Mouse (Mus musculus) heart, postnatal 36 days (tissue): ENCODE measurements around the gene Kcnn1. TPM values are rescaled to one million over a fixed set of nuclear protein-coding genes. Genes with fewer than 3 reads are reported as not detected.

Experiments
- DNase-seq, 2 experiments: peaks; one replicate each; pipeline ENCODE4 v3.0.0; 2021 to 2022
- intact Hi-C: fragments of 180-260 bp; cut with DNase I; formaldehyde crosslinking; loops from one replicate; pipeline ENCODE4 v1.15.1; 2025
- total RNA-seq, 2 experiments: library from RNA; stranded (reverse); gene quantifications; 2 replicates each; pipeline ENCODE4 v1.2.3; 2021

Gene Kcnn1
- total RNA-seq, 2 experiments from 2014 or later: 10.4 to 13.6 TPM

- no peak for DNase-seq
- intact Hi-C loops: no loop called here
Observed at GRCm38 (mm10) chr8:70845108-70845507, 17.9 kb downstream of the Kcnn1 start.

- peak; percentile 89 to 93 for DNase-seq
- intact Hi-C loops: loop anchor here (1.0 to 5.0 kb wide), 3 partner anchors 25 to 126 kb away; partner anchors contain the start of gene Gm3336
Observed at GRCm38 (mm10) chr8:70844523-70844922, 18.5 kb downstream of the Kcnn1 start.

DNA sequence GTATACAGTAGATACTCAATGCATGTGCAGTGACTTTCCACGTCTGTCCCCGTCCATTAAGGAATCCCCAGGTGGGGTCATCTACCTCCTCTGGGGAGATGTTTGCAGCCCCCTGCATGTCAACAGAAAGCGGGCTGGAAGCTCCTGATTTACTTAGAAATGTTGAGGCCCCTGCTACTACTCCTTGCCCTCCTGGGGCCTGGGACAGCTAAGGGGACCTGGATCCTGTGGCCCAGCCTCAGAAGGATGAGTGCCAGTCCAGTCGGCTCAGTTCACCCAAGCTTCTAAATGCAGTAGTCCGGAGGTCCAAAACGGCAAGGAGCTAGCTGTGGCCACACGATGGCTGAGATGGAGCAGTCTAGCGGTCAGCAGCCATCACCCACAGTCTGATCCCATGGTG is 19.1 kb downstream of the Kcnn1 start:
- DNase-seq: no peak
- intact Hi-C loops: loop anchor here (1.0 to 5.0 kb wide), 3 partner anchors 25 to 126 kb away; partner anchors contain the start of gene Gm3336

DNA sequence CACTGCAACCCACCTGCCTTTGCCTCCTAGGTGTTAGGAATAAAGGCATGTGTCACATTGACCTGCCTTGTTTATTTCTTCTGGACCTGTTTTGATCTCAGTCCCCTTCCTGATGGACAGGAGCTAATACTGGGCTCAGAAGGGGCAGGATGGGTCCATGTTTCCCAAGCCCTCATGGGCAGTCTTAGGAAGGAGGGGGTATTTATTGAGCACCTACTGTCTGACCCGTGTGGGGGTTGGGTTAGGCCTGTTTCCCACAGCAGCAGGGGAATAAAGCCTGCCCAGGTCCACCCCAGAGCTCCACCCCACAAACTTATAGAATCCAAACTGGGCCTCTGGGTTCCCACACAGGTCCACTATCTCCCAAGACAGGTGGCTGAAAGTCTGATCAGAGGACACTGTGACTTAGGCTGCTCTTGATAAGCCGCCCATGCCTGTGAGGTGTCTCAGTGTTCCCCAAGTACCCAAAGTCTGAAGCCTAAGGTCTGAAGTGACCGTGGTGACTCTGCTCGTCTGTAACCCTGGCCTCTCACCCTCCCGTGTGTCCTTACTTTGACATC is 19.8 kb downstream of the Kcnn1 start:
- intact Hi-C loops: loop anchor here (5.0 kb wide), 1 partner anchor 71 kb away; no protein-coding TSS in a partner anchor
- no peak for DNase-seq

DNA sequence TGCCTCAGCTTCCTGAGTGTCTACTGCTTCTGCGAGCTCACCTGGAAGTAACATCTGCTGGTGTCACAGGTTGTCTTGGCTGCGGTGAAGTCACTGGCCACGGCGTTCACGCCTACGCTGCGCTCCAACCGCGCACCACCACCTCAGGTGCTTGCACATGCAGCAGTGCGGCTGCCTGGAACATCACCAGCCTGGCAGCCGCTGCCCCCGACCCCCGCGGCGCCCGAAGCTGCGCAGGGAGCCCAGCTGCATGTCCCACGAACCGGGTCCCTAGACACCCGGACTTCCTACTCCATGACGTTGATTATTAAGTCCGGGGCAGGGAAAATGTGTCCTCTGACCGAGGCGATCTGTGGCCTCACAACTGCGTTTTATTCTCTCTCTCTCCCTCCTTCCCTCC is 20.6 kb downstream of the Kcnn1 start:
- intact Hi-C loops: loop anchor here (5.0 kb wide), 1 partner anchor 70 kb away; no protein-coding TSS in a partner anchor

DNA sequence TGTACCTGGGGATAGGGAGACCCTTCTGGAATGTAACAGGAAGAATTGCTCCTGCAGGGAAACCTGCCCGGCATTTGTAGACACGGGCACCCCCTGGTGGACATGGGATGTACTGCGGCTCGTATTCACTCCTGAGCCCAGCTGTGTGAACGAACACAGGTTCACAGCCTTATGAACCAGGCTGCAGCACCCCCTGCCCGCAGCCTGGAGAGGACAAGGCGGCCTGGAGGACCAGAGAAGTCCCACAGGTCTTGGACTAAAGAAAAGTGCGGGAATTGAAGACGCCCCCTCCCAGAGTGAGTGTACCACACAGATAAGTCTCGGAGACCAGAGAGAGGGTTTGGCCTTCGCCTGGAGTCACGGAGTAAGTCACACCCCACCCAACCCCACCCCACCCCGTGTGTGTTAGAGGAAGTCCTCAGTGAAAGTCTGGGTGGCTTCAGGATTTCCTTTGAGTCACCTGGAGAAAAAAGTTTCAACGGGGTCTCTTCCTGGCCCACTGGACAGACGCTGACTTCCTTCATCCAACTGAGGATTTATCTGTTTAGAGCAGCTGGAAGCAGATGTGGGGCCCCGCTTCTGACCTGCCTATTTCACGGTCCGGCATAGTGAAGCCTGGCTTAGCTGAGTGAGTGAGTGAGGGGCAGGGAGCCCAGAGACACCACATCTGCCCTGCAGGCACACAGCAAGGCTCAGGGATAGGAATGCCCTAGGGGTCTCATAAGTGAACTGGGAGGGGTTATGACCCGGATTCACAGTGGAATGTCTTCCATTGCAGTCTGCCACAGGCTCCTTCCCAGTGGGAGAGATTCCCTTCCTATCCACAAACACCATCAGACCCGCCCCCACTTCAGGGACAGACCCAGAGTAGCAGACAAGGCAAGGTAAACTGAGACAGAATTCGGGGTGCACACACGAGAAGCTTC is 21.6 kb downstream of the Kcnn1 start:
- DNase-seq: peak; percentile 91 to 97
- intact Hi-C loops: loop anchor here (1.0 to 5.0 kb wide), 3 partner anchors 20 to 121 kb away; no protein-coding TSS in a partner anchor

More for the DNA sequence above, 20.6 kb downstream of the Kcnn1 start:
- no peak for DNase-seq

DNA sequence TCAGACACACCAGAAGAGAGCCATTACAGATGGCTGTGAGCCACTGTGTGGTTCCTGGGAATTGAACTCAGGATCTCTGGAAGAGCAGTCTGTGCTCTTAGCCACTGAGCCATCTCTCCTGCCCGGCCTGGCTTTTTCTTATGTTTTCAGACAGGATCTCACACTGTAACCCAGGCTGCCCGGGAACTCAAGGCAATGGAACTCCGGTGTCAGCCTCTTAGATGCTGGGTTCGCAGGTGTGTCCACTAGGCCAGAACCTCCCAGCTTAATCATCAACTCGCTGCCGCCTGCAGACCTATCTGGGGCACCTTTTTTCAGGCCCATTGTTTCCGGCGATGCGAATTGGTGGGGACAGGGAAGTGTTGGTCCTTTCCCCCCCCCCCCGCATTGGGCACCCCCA is 22.5 kb downstream of the Kcnn1 start:
- DNase-seq: no peak
- intact Hi-C loops: loop anchor here (5.0 kb wide), 1 partner anchor 68 kb away; no protein-coding TSS in a partner anchor

DNA sequence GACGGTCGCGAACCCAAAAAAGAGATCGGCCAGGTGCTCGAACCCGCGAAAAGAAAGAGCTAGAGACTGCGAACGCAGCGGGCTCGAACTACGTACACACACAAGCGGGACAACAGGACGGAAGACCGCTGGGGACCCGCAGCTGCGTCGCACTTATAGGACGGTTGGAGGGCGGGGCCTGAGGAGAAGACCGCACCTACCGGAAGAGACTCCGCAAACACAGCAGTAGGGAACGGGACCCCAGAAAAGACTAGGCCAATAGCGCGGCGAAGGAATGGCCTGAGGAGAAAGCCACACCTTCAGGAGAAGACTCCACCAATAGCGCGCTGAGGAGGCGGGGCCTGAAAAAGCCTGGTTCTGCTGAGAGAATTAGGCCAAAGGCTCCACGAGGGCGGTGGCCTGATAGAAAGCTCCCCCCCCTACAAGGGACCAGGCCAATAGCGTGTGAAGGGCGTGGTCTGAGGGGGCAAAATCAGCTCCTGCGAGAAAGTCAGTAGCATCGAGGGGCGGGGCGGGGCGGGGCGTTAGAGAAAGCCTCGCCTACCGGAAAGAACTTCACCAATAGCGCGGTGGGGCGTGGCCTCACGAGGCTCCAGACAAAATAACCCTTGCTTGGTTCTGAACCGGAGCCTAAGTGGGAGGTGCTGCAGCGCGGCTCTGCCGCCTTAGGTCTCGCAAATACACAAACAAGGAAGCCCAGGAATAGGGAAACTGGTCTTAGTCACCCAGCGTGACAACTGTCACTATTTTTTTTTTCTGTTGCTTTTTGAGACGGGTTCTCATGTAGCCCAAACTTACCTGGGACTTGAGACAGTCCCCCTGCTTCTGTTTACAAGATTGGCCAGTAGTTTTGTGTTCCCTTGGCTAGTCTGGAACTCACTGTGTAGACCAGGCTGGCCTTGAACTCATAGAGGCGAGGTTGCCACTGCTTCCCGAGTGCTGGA is 23.4 kb downstream of the Kcnn1 start, which contains the start of gene Arrdc2:
Arrdc2 (minus strand) TSS at position 313 of the 944 bp plus-strand sequence.
- DNase-seq: peak; percentile 95 to 96
- intact Hi-C loops: loop anchor here (5.0 kb wide), 1 partner anchor 67 kb away; no protein-coding TSS in a partner anchor

DNA sequence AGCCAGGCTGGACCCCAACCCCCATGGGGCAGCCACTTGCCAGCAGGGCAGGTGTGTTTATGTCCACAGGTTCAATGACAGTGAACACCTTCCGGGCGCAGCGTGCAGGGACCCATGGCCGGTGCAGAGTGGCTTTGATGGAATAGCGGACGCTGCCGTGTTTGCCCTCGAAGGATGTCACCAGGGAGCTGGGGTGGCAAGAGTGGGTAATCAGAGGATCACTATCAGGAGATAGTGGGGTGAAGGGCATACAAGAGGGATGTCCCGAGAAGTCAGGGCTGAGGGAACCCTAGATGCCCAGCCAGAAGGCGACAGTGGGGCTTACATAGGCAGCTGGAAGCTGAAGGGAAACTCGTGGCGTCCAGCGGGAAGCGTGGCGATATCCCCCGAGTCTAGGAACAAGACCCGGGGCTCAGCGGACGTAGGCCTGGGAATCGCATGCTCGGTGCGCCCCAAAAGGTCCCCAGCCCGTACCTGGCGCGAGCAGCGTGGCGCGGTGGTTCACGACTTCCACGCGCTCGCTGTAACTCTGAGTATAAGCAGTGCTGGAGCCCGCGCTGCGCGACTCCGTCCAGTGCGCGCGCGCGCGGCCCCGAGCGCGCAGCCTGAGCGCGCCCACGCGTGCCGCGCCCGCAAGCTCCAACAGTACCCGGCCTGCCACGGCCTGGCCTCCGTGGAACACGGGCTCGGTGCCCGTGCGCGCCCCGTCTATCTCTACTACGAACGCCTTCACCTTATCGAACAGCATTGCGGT is 24.2 kb downstream of the Kcnn1 start:
- DNase-seq: peak in 1 of 2 experiments; percentile 40
- intact Hi-C loops: no loop called here

GRCm38 (mm10) chr8:70836666-70837065 is 26.4 kb downstream of the Kcnn1 start:
- no peak for DNase-seq
- intact Hi-C loops: no loop called here

GRCm38 (mm10) chr8:70834071-70834470 is 29.0 kb downstream of the Kcnn1 start:
- intact Hi-C loops: no loop called here
- DNase-seq: peak in 1 of 2 experiments; percentile 46

DNA sequence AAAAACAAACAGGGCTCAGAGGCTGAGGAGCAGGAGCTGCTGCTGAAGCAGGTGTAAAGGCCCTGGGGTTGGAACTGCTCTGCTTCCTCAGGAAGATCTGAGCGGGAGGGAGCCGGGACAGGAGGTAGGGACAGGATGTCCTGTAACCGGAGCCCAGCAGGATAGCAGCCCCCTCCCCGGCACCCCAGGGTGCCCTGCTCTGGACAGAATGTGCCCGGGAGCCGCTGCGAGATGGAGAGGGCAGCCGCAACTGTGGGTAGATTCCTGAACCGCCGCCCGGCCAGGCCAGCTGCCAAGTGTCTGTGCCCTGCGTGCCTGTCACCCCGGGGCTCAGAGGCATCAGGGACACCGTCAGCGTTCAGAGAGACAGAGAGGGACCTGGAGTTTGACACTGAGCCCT is 29.5 kb downstream of the Kcnn1 start:
- DNase-seq: peak; percentile 80 to 82
- intact Hi-C loops: no loop called here

DNA sequence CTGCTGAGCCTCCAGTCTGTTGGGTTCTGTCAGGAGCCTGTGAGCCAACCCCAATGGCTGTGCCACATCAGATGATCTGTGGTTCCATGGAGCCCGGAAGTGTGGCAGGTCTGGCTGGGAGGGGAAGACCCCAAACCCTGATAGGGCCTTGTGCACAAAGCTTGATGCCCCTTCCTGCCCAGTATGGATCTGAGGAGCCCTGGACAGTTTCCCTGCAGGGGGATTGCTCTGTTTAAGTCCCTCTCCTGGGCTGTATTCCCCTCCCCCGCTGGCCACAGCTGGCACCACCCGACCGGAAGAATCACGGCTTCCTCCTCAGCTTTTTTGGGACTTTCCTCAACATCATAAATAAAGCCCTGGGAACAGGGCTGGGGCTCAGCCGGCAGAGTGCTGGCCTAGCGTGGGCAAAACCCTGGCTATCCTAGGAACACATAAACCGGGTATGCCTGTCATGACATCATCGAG is 30.0 kb downstream of the Kcnn1 start:
- intact Hi-C loops: no loop called here
- DNase-seq: peak; percentile 51 to 64

GRCm38 (mm10) chr8:70832371-70832770 is 30.7 kb downstream of the Kcnn1 start:
- no peak for DNase-seq
- intact Hi-C loops: no loop called here

GRCm38 (mm10) chr8:70831517-70831916 is 31.5 kb downstream of the Kcnn1 start:
- DNase-seq: no peak
- intact Hi-C loops: no loop called here

- intact Hi-C loops: no loop called here
- no peak for DNase-seq
Observed at GRCm38 (mm10) chr8:70827796-70828195, 35.3 kb downstream of the Kcnn1 start.

GRCm38 (mm10) chr8:70827010-70827409 is 36.0 kb downstream of the Kcnn1 start:
- DNase-seq: no peak
- intact Hi-C loops: no loop called here

DNA sequence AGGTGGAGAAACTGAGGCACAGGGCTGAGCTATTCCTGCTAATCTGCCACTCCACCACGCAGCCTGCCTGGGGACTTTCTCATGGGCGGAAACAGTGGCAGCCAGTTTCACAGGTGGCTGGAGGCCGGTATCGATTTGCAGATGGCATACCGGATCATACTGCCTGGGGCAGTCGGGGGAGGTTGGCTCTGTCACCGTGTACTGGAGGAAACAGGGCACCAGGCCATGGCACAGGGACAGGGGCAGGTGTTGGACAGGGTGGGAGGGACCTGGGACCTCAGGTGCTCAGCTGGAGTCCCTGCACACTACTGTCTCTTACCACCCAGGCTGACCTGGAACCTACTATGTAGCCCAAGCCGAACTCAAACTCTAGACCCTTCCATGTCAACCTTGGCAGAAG is 37.2 kb downstream of the Kcnn1 start:
- intact Hi-C loops: no loop called here
- no peak for DNase-seq

DNA sequence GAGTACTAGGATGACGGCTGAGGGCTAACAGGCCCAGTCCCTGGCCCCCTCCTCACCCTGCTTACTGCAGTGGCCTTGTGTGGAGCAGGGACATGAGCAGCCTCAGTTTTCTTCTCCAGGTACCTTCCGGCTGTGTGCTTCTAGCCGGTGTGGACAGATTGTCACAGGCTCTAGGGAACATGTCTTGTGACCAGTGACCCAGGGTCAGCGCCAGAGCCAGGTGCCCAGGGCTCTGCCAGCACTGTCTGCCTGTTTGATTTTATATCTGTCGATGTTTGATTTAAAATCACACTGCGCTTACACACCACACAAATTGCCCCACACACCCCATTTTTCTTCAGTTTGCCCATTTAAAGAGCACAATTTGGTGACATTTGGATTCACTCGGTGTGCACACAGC is 39.3 kb downstream of the Kcnn1 start:
- no peak for DNase-seq
- intact Hi-C loops: loop anchor here (5.0 kb wide), 1 partner anchor 102 kb away; the partner anchor contains the start of gene Pde4c
